Mouse (Mus musculus) forebrain, postnatal 0 days (tissue): Measurements from ENCODE around the gene Sla2. TPM values are rescaled to one million over a fixed set of nuclear protein-coding genes. Genes with fewer than 3 reads are reported as not detected.
"Not testable (repeated sequence)": the region's sequence is repeated elsewhere in the genome, so short reads cannot be mapped to it uniquely, and the experiment has no call there.

Experiments used
- ATAC-seq: fragments of 200-750 bp; cut with Nextera tagmentation; 2 replicates; pipeline ENCODE4 v1.8.0; 2017; ENCODE audit warnings: mild to moderate bottlenecking, moderate library complexity
- DNase-seq: peaks from one replicate; pipeline ENCODE4 v3.0.0-alpha.2; 2015
- H3K27ac ChIP-seq: fragments of 300-500 bp; sonication (generic); 2 replicates; pipeline ENCODE4 v1.5.1; 2014; ENCODE audit warnings: low read depth, mild to moderate bottlenecking, antibody characterized with exemption, low read length, moderate library complexity, mixed read lengths
- H3K27me3 ChIP-seq: fragments of 300-500 bp; sonication (generic); 2 replicates; pipeline ENCODE4 v1.6.1; 2014; ENCODE audit warnings: mild to moderate bottlenecking, low read length, mixed read lengths; ENCODE audit not compliant: insufficient read depth
- H3K36me3 ChIP-seq: fragments of 300-500 bp; sonication (generic); 2 replicates; pipeline ENCODE4 v1.6.1; 2014; ENCODE audit warnings: mild to moderate bottlenecking, moderate library complexity; ENCODE audit not compliant: insufficient read depth
- H3K4me1 ChIP-seq: fragments of 300-500 bp; sonication (generic); 2 replicates; pipeline ENCODE4 v1.6.1; 2014; ENCODE audit warnings: antibody characterized with exemption; ENCODE audit not compliant: insufficient read depth
- H3K4me2 ChIP-seq: fragments of 300-500 bp; sonication (generic); 2 replicates; pipeline ENCODE4 v1.6.1; 2014; ENCODE audit warnings: low read depth, mild to moderate bottlenecking, moderate library complexity
- H3K4me3 ChIP-seq: fragments of 300-500 bp; sonication (generic); 2 replicates; pipeline ENCODE4 v1.5.1; 2014; ENCODE audit warnings: low read depth, low read length, mixed read lengths
- H3K9ac ChIP-seq: fragments of 300-500 bp; sonication (generic); 2 replicates; pipeline ENCODE4 v1.6.1; 2014; ENCODE audit warnings: mild to moderate bottlenecking
- H3K9me3 ChIP-seq: fragments of 300-500 bp; sonication (generic); 2 replicates; pipeline ENCODE4 v1.6.1; 2016; ENCODE audit warnings: low read length
- CTCF ChIP-seq: sonication (generic); IDR thresholded peaks from 2 replicates; pipeline ENCODE4 v1.5.1; 2016; ENCODE audit warnings: antibody characterized with exemption, control low read depth, low read depth
- WGBS: fragments of 180-500 bp; shearing (Covaris S2); extraction: QIAGEN DNeasy Blood & Tissue Kit; methylation state at CpG from one replicate; pipeline ENCODE4 v1.1.7; 2014; 5-methylcytosine and 5-hydroxymethylcytosine counted together
- polyA plus RNA-seq: library from polyadenylated mRNA; unstranded; fragments of >200 nt; fragmentation: Nextera tagmentation; extraction: Ambion mirVana; gene quantifications from 2 replicates; pipeline ENCODE4 v1.2.1, GENCODE M21; 2015
- total RNA-seq: library from RNA; depleted of rRNA; stranded (reverse); fragments of >200 nt; gene quantifications from 2 replicates; pipeline ENCODE4 v1.2.3, GENCODE M21; 2014

Gene Sla2
- total and polyA plus RNA-seq, 2 experiments from 2014 or later, result 0.19 TPM; not detected in 1

- Histone ChIP-seq H3K9ac (no peak within 1 kb of the TSS), H3K4me1 (0 out of 2 replicates have a peak, but pooled peaks cover 3% of the 10 kb centered on the region), H3K36me3 (no peaks in the 10 kb centered on the region; the same call in 1 of the 2 replicates), H3K27ac (no peak within 1 kb of the TSS), H3K27me3 (no peaks in the 10 kb centered on the region), H3K9me3 (no peaks in the 10 kb centered on the region), H3K4me2 (no peak within 1 kb of the TSS), H3K4me3 (no peak within 1 kb of the TSS)
- no peak for TF ChIP-seq CTCF
- ATAC-seq, result no peak
- 82% methylated on average over 2 of the region's 2 CpGs for WGBS
- no peak for DNase-seq
These were observed 29.2 kb downstream of the Sla2 start, which contains the start of gene 4930518I15Rik for GRCm38 (mm10) chr2:156857835-156858234. TSS of gene 4930518I15Rik (minus strand) at chr2:156857946.

- Histone ChIP-seq H3K4me1 (0 out of 2 replicates have a peak, but pooled peaks cover 3% of the 10 kb centered on the region), H3K36me3 (no peaks in the 10 kb centered on the region; the same call in 1 of the 2 replicates), H3K9ac (no peak overlapping the region), H3K27ac (no peak overlapping the region), H3K4me2 (no peak overlapping the region), H3K27me3 (no peaks in the 10 kb centered on the region), H3K4me3 (no peak overlapping the region), H3K9me3 (no peaks in the 10 kb centered on the region)
- ATAC-seq, result no peak
- DNase-seq, result no peak
- TF ChIP-seq CTCF, result no peak
- 64% methylated on average over 3 of the region's 3 CpGs for WGBS
These were observed 29.6 kb downstream of the Sla2 start for GRCm38 (mm10) chr2:156857385-156857791.

- H3K27me3 ChIP-seq, result no peaks in the 10 kb centered on the region
- no peak overlapping the region for H3K9ac ChIP-seq
- no peaks in the 10 kb centered on the region; the same call in 1 of the 2 replicates for H3K36me3 ChIP-seq
- H3K4me2 ChIP-seq, result no peak overlapping the region
- no peaks in the 10 kb centered on the region for H3K9me3 ChIP-seq
- H3K4me3 ChIP-seq, result no peak overlapping the region
- 92% methylated on average over 1 of the region's 1 CpGs for WGBS
- TF ChIP-seq CTCF, result no peak
- H3K4me1 ChIP-seq, result no peaks in the 10 kb centered on the region
- DNase-seq (no peak), ATAC-seq (no peak)
- no peak overlapping the region for H3K27ac ChIP-seq
These were observed 30.7 kb downstream of the Sla2 start for GRCm38 (mm10) chr2:156856311-156856710.

GRCm38 (mm10) chr2:156853999-156854771, 32.8 kb downstream of the Sla2 start:
- H3K9me3 ChIP-seq, H3K9ac ChIP-seq, H3K36me3 ChIP-seq, H3K4me3 ChIP-seq, H3K4me2 ChIP-seq, H3K27me3 ChIP-seq, H3K4me1 ChIP-seq: not testable (repeated sequence)
- TF ChIP-seq CTCF, result peak; percentile 64
- DNase-seq (peak; percentile 74), ATAC-seq (peak; percentile 67)
- 34% methylated on average over 13 of the region's 13 CpGs for WGBS
- H3K27ac ChIP-seq, result 0 out of 2 replicates have a peak overlapping the region, but pooled peaks have one; percentile 29

GRCm38 (mm10) chr2:156853584-156853983, 33.4 kb downstream of the Sla2 start:
- not testable (repeated sequence) for H3K9ac ChIP-seq, H3K4me3 ChIP-seq, H3K4me2 ChIP-seq, H3K9me3 ChIP-seq, DNase-seq, H3K27ac ChIP-seq, H3K36me3 ChIP-seq, H3K27me3 ChIP-seq, H3K4me1 ChIP-seq
- 43% methylated on average over 8 of the region's 13 CpGs for WGBS
- ATAC-seq, result peak; percentile 47; the same call in 1 of the 2 replicates

GRCm38 (mm10) chr2:156850505-156850904, 36.5 kb downstream of the Sla2 start:
- Histone ChIP-seq H3K4me3 (no peak overlapping the region), H3K4me2 (no peak overlapping the region), H3K27me3 (no peaks in the 10 kb centered on the region), H3K9me3 (no peaks in the 10 kb centered on the region), H3K36me3 (no peaks in the 10 kb centered on the region; the same call in 1 of the 2 replicates), H3K9ac (no peak overlapping the region), H3K27ac (no peak overlapping the region), H3K4me1 (no peaks in the 10 kb centered on the region)
- 91% methylated on average over 5 of the region's 5 CpGs for WGBS
- ATAC-seq, result no peak
- no peak for TF ChIP-seq CTCF
- DNase-seq, result no peak

- Histone ChIP-seq H3K27ac (no peak overlapping the region), H3K9me3 (no peaks in the 10 kb centered on the region), H3K9ac (no peak overlapping the region), H3K36me3 (no peaks in the 10 kb centered on the region; the same call in 1 of the 2 replicates), H3K4me1 (no peaks in the 10 kb centered on the region), H3K27me3 (no peaks in the 10 kb centered on the region), H3K4me2 (no peak overlapping the region), H3K4me3 (no peak overlapping the region)
- no peak for TF ChIP-seq CTCF
- ATAC-seq, result no peak
- DNase-seq, result no peak
- 81% methylated on average over 6 of the region's 6 CpGs for WGBS
These were observed 38.3 kb downstream of the Sla2 start for GRCm38 (mm10) chr2:156848526-156849182.
